Mouse (Mus musculus) c-Kit-positive CD71-negative TER-119-negative erythroid progenitor cells, embryonic 14.5 days (primary cell): Measurements from ENCODE around the gene Fam43a.

Experiments
- DNase-seq: peaks from one replicate; pipeline ENCODE4 v3.0.0-alpha.2; 2013; ENCODE audit warnings: low read depth

Fam43a gene

DNA sequence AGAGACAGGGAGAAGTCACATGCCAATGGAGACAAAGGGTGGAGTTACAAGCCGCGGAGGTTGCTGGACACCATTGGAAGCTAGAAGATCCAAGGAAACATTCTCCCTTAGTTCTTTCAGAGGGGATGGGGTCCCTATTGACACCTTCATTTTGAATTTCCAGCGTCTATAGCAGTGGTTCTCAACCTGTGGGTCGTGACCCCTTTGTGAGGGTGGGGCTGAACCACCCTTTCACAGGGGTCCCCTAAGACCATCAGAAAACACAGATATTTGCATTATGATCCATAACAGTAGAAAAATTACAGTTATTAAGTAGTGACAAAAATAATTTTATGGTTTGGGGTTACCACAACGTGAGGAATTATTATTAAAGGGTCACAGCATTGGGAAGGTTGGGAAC, 30.0 kb downstream of the Fam43a start:
- no peak for DNase-seq

- no peak for DNase-seq
Measured at GRCm38 (mm10) chr16:30633906-30634746, 34.6 kb downstream of the Fam43a start.

- no peak for DNase-seq
Measured at GRCm38 (mm10) chr16:30638586-30638985, 39.1 kb downstream of the Fam43a start.

GRCm38 (mm10) chr16:30640591-30640990, 41.1 kb downstream of the Fam43a start:
- DNase-seq: no peak

GRCm38 (mm10) chr16:30641408-30641807, 41.9 kb downstream of the Fam43a start:
- DNase-seq: no peak

- no peak for DNase-seq
Measured at GRCm38 (mm10) chr16:30642229-30642628, 42.7 kb downstream of the Fam43a start.

- no peak for DNase-seq
Measured at GRCm38 (mm10) chr16:30644981-30645380, 45.5 kb downstream of the Fam43a start.

DNA sequence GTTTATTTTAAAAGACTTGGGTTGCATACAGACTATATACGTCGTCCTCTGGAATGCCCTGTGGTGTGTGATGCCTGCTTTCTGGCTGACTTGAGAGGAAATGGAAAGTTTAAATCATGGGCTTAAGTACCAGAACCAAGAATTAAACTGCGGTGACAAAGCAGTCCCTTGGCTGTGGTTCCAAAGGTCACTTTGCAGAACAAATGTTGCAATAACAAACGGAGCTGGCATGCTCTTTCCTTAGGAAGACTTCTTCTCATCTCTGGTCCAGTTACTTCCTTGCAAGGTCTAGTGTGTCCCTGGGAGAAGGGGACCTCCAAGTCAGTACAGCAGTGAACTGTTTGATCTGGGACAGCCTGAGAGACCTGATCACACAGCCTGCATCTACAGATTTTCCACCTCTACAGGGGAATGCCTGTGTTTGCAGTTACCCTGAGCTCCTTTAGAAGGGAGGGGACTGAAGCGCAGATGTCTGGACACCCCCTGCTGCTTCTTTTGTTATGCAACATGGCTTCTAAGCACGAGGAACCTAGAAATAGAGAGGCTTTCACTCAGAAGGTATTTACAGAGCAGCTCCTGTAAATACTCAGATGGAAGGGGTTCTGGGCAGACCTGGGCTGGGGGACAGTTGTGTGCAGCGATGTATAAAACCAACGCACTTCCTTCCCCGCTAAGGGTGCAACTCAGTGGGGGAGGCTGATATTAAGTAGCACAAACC, 46.5 kb downstream of the Fam43a start:
- DNase-seq: no peak

DNA sequence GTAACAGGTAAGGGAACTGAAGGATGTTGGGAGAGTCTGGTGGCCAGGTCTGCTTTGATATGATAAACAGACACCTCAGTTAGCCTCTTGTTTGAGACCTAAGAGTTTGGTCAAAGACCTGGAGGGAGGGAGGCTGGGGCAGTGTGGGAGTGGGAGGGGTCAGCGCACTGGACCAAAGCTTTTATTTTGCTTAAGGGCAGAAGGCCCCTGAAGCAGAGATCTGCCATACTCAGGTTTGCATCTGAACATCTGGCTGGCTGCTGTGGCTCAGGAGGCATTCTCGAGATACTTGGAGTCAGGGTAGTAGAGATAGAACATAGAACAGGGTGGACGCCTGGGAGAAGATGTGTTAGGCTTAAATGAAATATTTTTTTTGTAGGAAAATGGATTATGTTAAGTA, 47.3 kb downstream of the Fam43a start:
- no peak for DNase-seq

DNA sequence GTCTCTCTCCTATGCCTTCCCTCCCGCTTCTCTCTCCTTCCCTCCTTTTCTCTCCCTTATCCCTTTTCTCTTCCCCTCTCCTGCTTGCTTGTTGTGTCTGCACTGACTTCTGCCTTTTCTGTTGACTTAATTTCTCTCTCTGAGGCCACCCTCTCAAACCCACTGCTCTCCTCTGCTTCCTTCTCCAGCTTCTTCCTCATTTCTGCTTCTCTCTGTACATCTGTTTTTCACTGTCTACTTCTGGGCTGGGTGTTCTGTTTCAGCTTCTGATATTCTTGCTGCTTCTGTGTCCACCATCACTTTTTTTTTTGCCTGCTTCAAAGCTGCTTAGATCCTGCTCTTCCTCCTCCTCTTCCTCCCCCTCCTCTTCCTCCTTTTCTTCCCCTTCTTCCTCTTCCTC, 51.8 kb downstream of the Fam43a start:
- DNase-seq: no peak
